Mouse (Mus musculus) spleen, embryonic (tissue): ENCODE results near the gene Isoc2a.
"Not testable (repeated sequence)": the region's sequence is repeated elsewhere in the genome, so short reads cannot be mapped to it uniquely, and the experiment has no call there.

Experiments
- CTCF ChIA-PET: fragments of 350-600 bp; sonication (Branson Sonifier 250); formaldehyde crosslinking; loops from one replicate; lab custom pipeline; 2022; lab: Charles Lee

Gene Isoc2a

GRCm38 (mm10) chr7:4865090-4865489, 11.9 kb upstream of the Isoc2a start:
- CTCF ChIA-PET = no interaction called here

DNA sequence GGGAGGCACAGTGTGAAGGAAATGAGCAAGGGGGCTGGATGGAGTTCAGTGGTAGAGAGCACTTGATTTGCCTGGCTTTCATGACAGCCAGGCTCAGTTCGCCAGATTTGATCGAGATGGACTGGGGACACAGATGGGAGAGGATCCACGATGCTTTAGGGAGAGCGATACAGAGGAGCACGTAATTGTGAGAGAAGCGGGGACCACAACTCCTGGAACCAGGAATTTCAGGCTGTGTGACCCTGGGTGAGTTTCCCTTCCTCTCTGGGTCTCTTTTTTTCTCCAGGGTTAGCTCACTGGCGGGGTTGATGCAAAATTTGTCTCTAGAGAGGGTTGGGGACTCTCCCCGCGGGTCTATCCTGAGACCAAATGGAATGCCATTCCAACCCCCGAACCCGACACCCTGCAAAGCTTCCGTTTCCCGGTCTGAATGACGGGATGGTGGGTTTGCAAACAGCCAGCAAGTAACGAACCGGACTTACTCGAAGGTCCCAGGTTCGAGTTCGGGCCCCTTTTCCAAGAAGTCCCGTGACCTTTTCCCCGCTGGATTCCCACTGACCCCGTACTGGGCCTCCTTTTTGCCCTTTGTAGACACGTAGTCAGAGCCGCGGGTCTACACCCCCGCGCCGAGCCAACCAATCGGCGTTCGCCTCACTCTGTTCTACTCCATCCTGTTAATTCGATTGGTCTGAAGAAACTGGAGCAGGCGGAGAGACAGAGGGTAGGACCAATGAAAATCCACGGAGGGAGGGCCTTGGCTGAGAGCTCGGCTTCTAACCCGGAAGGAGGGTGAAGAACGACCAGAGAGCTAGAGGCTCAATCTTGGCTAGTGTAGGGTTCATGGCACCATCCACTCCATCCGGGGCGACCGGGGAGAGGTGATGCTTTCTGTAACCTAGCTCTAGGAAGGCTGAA, 11.1 kb upstream of the Isoc2a start:
- CTCF ChIA-PET = no interaction called here

DNA sequence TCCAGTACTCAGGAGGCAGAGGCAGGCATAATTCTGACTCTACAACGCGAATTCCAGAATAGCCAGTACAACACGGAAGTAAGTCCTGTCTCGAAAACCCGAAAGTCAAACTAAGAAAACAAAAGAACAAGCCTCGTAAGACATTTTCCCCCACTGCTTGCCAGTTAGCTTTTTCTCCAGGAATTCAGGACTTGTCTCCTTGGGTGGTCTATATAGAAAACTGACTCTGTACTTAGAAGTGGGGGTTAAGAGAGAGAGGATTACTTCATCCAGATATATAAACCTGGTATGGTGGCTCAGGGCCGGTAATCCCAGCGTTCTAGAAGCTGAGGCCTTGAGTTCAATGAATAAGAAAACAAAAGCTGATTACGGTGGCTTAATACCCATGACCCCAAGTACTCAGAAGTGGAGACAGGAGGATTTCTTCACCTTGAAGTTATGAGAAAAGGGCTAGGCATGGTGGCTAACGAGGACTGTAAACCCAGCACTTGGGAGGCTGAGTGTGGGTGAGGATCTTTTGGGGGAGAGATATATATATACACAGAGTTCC, 10.2 kb upstream of the Isoc2a start:
- CTCF ChIA-PET = no interaction called here

GRCm38 (mm10) chr7:4870133-4870532, 6.8 kb upstream of the Isoc2a start, which contains the start of gene Isoc2b:
Isoc2b (minus strand) TSS chr7:4870258.
- CTCF ChIA-PET = no interaction called here

DNA sequence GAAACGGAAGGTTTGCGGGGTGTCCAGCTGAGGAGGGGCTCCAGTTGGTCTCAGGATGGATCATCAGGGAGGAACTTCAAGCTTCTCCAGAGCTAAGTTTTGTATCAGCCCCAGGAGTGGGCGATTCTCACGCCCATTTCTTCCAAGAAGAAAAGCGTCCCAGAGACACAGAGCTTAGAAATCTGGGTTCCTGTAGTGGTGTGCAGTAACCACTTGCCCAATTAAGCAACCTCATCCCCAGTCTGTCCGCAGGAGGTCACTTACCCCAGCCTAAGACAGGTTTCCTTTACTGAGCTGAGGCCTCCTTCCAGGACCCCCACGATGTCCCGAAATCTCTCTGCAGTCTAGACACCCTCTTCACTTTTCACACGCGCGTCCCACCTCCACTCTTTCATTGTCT, 273 bp downstream of the Isoc2a start:
- CTCF ChIA-PET = interaction anchor here (0.6 kb wide), 1 partner anchor 34 kb away, joined by 3 read pairs; no protein-coding TSS in a partner anchor

GRCm38 (mm10) chr7:4878186-4878585, 1.2 kb downstream of the Isoc2a start:
- CTCF ChIA-PET = no interaction called here

- CTCF ChIA-PET = not testable (repeated sequence)
These were observed 2.1 kb downstream of the Isoc2a start for GRCm38 (mm10) chr7:4879036-4879435.

GRCm38 (mm10) chr7:4886680-4887079, 9.7 kb downstream of the Isoc2a start:
- CTCF ChIA-PET = no interaction called here

DNA sequence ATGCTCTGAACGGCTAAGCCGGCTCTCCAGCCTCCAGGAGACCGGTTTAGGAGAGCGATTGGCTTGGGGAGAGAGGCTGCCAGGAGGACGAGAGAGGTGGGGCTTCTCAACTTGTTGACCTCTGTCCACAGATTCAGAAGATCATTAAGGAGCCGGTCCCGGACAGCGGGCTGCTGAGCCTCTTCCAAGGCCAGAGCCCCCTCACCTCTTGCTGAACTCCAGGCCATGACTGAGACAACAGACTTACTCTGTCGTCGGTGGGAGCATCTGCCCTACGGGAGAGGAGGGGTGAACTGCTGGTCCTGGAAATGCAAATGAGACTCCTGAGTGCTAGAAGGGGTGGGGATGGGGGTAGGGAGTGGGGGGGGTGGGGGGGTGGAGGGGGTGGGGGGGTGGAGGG, 18.2 kb downstream of the Isoc2a start:
- CTCF ChIA-PET = no interaction called here

DNA sequence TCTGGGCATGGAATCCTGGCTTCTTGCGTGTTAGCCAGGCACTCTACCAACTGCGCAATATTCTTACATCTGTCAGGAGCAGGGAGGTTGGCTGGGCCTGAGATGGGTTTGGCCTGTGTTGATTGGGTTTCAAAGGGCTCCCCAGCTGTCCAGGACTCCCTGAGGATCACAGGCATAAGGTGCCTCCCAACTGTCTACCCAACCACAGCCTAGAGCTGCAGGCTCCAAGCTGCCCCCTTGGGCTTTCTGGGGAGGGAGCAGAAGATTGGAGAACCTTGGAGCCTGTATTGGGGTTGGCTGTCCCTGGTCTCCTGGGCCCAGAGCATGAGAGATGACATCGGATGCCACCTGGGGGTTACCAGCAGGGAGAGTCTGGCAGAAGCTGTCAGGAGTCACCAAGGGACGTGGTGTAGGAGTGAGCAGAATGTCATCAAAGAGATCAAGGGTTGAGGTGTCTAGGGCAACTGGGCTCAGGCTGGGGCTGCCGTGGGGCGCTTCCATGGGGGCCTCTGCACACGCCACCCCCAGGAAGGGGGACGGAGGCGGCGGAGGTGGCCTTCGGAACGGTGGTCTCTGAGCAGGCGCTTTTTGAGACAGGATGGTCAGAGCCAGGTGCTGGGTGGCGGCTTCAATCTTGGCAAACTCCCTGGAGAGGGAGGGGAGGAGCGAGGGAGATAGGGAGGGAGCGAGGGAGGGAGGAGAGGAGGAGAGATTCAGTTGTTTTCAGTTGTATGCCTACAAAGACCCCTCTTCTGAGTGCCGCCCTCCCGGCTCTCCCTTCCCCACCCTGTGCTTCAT, 22.1 kb downstream of the Isoc2a start:
- CTCF ChIA-PET = no interaction called here

DNA sequence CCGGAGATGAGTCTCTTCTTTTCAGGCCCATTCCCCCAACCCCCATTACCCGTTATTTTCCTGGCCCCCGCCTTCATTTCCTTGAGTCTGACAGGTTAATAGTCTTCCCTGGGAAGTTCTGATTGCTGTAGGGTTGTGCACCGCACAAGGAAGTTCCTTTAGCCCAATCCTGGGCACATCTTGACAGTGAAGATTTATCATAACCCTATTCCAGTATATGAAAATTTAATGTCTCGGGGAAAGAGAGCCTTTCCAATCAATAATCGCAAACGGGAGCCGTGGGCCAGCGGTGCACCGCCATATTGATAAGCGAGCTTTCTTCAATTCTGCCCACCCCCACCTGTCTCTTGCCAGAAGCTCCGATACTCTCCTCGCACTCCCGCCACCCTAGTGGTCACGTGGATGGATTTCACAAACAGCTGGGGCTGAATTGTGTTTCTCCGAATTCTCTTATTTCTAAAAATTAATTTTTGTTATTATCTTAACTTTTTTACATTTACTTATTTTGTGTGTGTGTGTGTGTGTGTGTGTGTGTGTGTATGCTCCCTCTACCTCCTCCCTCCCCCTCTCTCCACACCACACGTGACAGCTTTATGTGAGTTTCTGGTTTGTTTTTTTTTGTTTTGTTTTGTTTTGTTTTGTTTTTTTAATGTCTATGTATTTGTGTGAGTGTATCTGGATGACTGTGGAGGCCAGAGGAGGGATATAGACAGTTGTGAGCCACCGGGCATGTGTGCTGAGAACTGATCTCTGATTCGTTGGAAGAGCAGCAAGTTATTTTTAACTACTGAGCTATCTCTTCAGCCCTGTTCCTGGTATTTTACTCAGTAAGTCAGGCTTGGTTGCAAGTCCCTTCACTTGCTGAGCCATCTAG, 22.9 kb downstream of the Isoc2a start:
- CTCF ChIA-PET = interaction anchor here (0.5 to 0.7 kb wide), 2 partner anchors 20 to 40 kb away, joined by 3 to 9 read pairs; no protein-coding TSS in a partner anchor

GRCm38 (mm10) chr7:4900523-4900851, 23.5 kb downstream of the Isoc2a start:
- CTCF ChIA-PET = interaction anchor here (0.5 to 0.7 kb wide), 2 partner anchors 21 to 39 kb away, joined by 3 to 9 read pairs; no protein-coding TSS in a partner anchor

DNA sequence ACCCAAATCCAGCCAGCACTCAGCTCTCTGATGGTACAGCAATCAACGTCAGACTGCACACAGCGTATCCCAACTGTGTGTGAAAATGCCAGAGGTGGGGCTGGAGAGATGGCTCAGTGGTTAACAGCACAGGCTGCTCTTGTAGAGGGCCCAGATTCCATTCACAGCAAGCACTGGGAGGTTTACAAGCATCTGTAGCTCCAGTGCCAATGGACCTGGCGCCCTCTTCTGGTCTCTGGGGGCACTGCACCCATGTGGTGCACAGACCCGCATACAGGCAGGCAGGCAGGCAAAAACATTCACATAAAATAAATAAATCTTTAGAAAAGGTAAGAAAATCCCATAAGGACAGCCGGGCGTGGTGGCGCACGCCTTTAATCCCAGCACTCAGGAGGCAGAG, 24.2 kb downstream of the Isoc2a start:
- CTCF ChIA-PET = no interaction called here

DNA sequence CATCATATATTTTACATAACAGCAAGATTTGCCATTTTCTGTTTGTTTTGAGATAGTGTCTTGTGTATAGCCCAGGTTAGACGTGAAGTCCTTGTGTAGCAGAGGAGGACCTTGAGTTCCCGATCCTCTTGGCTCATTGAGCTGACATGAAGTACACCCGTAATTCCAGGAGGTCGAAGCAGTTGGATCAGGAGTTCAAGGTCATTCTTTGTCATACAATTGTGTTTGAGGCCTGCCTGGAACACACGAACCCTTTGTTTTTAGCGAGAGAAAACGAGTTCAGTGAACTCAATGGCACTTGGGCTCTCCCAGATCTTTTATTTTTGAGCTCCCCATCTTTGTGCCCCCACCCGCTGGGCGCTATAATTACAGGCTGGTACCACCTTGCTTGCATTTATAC, 25.5 kb downstream of the Isoc2a start:
- CTCF ChIA-PET = no interaction called here

- CTCF ChIA-PET = no interaction called here
These were observed 29.6 kb downstream of the Isoc2a start, which contains the start of gene Gm36210 for GRCm38 (mm10) chr7:4906466-4906950. Gm36210 (minus strand) TSS chr7:4906516.

GRCm38 (mm10) chr7:4911561-4911960, 34.6 kb downstream of the Isoc2a start:
- CTCF ChIA-PET = interaction anchor here (0.8 to 0.9 kb wide), 2 partner anchors 11 to 34 kb away, joined by 3 read pairs; no protein-coding TSS in a partner anchor

DNA sequence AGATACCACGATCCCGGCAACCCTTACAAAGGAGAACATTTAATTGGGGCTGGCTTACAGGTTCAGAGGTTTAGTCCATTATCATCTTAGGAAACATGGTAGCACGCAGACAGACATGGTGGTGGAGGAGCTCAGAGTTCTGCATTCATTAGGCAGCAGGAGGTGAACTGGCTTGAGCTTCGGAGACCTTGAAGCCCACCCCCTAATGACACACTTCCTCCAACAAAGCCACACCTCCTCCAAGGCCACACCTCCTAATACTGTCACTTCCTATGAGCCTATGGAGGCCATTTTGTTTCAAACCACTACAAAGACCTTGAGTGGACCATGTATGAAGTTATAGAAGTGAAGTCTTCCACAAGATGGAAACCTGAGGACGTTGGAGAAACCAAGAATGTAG, 35.3 kb downstream of the Isoc2a start:
- CTCF ChIA-PET = no interaction called here

GRCm38 (mm10) chr7:4915007-4915665, 38.2 kb downstream of the Isoc2a start, which contains the start of gene Zfp628:
Zfp628 (plus strand) TSS chr7:4915217.
- CTCF ChIA-PET = interaction anchor here (0.7 kb wide), 2 partner anchors 159 to 761 kb away, joined by 3 to 7 read pairs; no protein-coding TSS in a partner anchor

DNA sequence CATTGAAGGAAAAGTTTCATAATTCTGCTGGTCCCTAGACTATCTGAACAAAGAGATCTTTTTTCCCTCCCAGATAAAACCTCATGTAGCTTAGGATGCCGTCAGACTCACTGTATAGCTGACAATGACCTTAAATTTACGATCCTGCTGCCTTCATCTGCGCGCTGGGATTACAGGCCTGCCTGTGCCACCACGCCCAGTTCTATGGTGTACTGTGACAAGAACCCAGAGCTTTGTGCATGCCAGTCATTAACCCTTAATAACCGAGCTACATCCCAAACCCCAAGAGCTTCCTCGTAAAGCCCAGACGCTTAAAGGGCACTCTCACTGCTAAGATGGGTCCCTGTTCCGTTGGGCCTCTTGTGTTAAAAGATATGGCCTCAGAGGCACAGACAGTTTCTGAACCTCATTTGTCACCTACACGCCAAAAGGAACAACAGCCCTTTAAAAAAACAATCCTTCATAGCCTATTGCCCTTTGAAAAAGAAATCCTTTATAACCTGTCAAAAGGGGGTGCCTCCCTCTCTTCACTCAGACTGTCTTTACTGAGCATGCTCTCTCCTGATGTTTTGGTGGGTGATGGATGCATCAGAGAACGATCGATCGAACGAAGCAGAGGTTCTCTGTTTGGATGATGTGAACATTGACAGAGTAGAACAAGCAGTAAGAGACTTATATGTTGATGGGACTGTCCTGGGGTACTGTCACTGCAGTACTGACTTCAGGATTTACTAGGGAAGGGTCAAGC, 38.9 kb downstream of the Isoc2a start:
- CTCF ChIA-PET = no interaction called here
